Mouse (Mus musculus): ENCODE measurements around the gene Bet1l. TPM values are rescaled to one million over a fixed set of nuclear protein-coding genes. Genes with fewer than 3 reads are reported as not detected.

Gene Bet1l
- polyA plus RNA-seq, 1 experiment from 2014 or later, result 47.5 TPM

GRCm38 (mm10) chr7:140839556-140839955 lies 17.8 kb downstream of the Bet1l start:
- no peaks in the 10 kb centered on the region for H3K4me1 ChIP-seq (ENCODE audit: control insufficient read depth, insufficient read depth, low read depth, low read length)
- H3K9me3 ChIP-seq (ENCODE audit: control insufficient read depth, low read length), result no peaks in the 10 kb centered on the region
- H3K9ac ChIP-seq (ENCODE audit: low read depth, low read length), result no peak overlapping the region
- 0 out of 2 replicates have a peak, but pooled peaks cover 6% of the 10 kb centered on the region for H3K27me3 ChIP-seq (replicated peaks; ENCODE audit: control insufficient read depth, insufficient read depth, low read length)
- no peak overlapping the region for H3K4me3 ChIP-seq (ENCODE audit: low read length)
- no peak overlapping the region for H3K27ac ChIP-seq (ENCODE audit: low read depth, low read length)
- H3K36me3 ChIP-seq (ENCODE audit: control insufficient read depth, insufficient read depth, low read length), result no peaks in the 10 kb centered on the region
- WGBS, result 66% methylated on average over 5 of the region's 5 CpGs
- no peak for ATAC-seq
- H3K4me2 ChIP-seq (ENCODE audit: low read length), result no peak overlapping the region

DNA sequence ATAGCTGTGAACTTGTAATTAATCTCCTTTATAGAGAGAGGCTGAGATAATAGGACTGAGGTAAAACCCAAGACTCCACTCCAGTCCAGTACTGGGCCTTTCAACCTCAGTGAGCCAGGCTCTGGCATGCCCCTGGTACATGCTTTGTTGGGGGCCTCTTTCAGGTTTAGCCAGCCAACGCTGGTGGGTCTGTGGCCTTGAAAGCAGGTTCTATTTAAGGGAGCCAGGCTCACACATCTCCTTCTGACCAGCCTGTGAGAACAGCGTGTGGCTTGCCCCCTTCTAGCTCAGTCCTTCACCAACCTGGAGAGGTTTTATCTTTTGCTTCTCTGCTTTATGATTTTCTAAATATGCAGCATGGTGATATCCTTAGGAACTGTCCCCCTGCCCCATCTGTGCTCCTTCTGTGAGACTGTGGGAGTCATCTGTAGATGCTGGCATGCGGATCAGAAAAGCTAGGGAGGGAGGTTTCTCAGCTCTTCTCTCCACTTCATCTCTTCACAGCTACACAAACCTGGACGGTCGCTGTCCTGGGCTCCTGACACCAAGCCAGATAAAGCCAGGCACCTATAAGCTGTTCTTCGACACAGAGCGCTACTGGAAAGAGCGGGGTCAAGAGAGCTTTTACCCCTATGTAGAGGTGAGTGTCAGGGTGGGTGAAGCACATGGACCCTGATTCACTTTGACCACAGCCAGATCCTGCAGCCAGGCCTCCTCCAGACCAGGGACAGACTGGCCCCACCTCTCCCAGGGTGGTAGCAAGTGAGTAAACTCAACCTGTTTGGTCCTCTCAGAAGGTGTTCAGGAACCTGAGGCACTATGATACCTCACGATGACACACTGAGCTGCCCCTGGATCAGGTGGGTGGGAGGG lies 20.9 kb downstream of the Bet1l start:
- H3K9me3 ChIP-seq (ENCODE audit: control insufficient read depth, low read length), result no peaks in the 10 kb centered on the region
- 85% methylated on average over 9 of the region's 9 CpGs for WGBS
- H3K27me3 ChIP-seq (replicated peaks; ENCODE audit: control insufficient read depth, insufficient read depth, low read length), result 0 out of 2 replicates have a peak, but pooled peaks cover 4% of the 10 kb centered on the region
- no peaks in the 10 kb centered on the region for H3K4me1 ChIP-seq (ENCODE audit: control insufficient read depth, insufficient read depth, low read depth, low read length)
- H3K4me3 ChIP-seq (ENCODE audit: low read length), result no peak overlapping the region
- H3K4me2 ChIP-seq (ENCODE audit: low read length), result no peak overlapping the region
- H3K36me3 ChIP-seq (ENCODE audit: control insufficient read depth, insufficient read depth, low read length), result no peaks in the 10 kb centered on the region
- H3K9ac ChIP-seq (ENCODE audit: low read depth, low read length), result no peak overlapping the region
- H3K27ac ChIP-seq (ENCODE audit: low read depth, low read length), result no peak overlapping the region
- no peak for ATAC-seq

GRCm38 (mm10) chr7:140835758-140836087 lies 21.7 kb downstream of the Bet1l start:
- H3K4me1 ChIP-seq (ENCODE audit: control insufficient read depth, insufficient read depth, low read depth, low read length), result no peaks in the 10 kb centered on the region
- WGBS, result 89% methylated on average over 2 of the region's 2 CpGs
- H3K4me3 ChIP-seq (ENCODE audit: low read length), result no peak overlapping the region
- no peaks in the 10 kb centered on the region for H3K9me3 ChIP-seq (ENCODE audit: control insufficient read depth, low read length)
- no peak overlapping the region for H3K4me2 ChIP-seq (ENCODE audit: low read length)
- no peaks in the 10 kb centered on the region for H3K27me3 ChIP-seq (replicated peaks; ENCODE audit: control insufficient read depth, insufficient read depth, low read length)
- H3K27ac ChIP-seq (ENCODE audit: low read depth, low read length), result no peak overlapping the region
- no peaks in the 10 kb centered on the region for H3K36me3 ChIP-seq (ENCODE audit: control insufficient read depth, insufficient read depth, low read length)
- no peak overlapping the region for H3K9ac ChIP-seq (ENCODE audit: low read depth, low read length)
- no peak for ATAC-seq

- Histone ChIP-seq H3K36me3 (ENCODE audit: control insufficient read depth, insufficient read depth, low read length) (no peaks in the 10 kb centered on the region), H3K27ac (ENCODE audit: low read depth, low read length) (no peak within 1 kb of the TSS), H3K4me3 (ENCODE audit: low read length) (no peak within 1 kb of the TSS), H3K4me2 (ENCODE audit: low read length) (no peak within 1 kb of the TSS), H3K9ac (ENCODE audit: low read depth, low read length) (no peak within 1 kb of the TSS), H3K27me3 (replicated peaks; ENCODE audit: control insufficient read depth, insufficient read depth, low read length) (no peaks in the 10 kb centered on the region), H3K9me3 (ENCODE audit: control insufficient read depth, low read length) (no peaks in the 10 kb centered on the region), H3K4me1 (ENCODE audit: control insufficient read depth, insufficient read depth, low read depth, low read length) (no peaks in the 10 kb centered on the region)
- 0 out of 2 replicates have a peak, but pooled peaks have one; percentile 27 for ATAC-seq
- WGBS, result 50% methylated on average over 20 of the region's 20 CpGs
These were observed 22.2 kb downstream of the Bet1l start, which contains the start of gene Urah for GRCm38 (mm10) chr7:140834968-140835757. Gene Urah, plus strand, starts transcription at chr7:140835018.

GRCm38 (mm10) chr7:140833341-140833740 lies 24.0 kb downstream of the Bet1l start:
- no peak overlapping the region for H3K9ac ChIP-seq (ENCODE audit: low read depth, low read length)
- no peak overlapping the region for H3K4me2 ChIP-seq (ENCODE audit: low read length)
- H3K4me3 ChIP-seq (ENCODE audit: low read length), result no peak overlapping the region
- ATAC-seq, result no peak
- H3K4me1 ChIP-seq (ENCODE audit: control insufficient read depth, insufficient read depth, low read depth, low read length), result no peaks in the 10 kb centered on the region
- H3K27ac ChIP-seq (ENCODE audit: low read depth, low read length), result no peak overlapping the region
- no peaks in the 10 kb centered on the region for H3K9me3 ChIP-seq (ENCODE audit: control insufficient read depth, low read length)
- WGBS, result 92% methylated on average over 4 of the region's 4 CpGs
- no peaks in the 10 kb centered on the region for H3K27me3 ChIP-seq (replicated peaks; ENCODE audit: control insufficient read depth, insufficient read depth, low read length)
- H3K36me3 ChIP-seq (ENCODE audit: control insufficient read depth, insufficient read depth, low read length), result no peaks in the 10 kb centered on the region

DNA sequence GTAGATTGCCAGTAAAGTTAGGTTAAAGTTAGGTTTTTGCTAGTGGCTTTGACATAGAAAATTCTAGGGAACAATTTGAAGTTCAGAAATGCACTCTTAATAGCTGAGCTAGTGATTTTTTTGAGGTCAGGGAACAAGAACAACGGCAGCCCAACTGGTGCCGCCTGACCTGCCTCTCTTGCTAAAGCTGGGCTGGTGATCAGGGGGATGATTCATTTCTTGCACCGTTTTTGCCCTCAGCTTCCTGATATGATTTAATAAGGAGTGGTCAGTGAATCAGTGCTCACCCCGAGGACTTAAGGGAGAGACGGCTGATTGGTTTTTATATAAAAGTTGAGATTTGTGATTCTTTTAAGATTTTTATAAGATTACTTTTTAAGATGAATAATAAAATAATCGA lies 25.9 kb downstream of the Bet1l start:
- no peak for ATAC-seq
- Histone ChIP-seq H3K4me1 (ENCODE audit: control insufficient read depth, insufficient read depth, low read depth, low read length) (no peaks in the 10 kb centered on the region), H3K36me3 (ENCODE audit: control insufficient read depth, insufficient read depth, low read length) (no peaks in the 10 kb centered on the region), H3K4me2 (ENCODE audit: low read length) (no peak overlapping the region), H3K27me3 (replicated peaks; ENCODE audit: control insufficient read depth, insufficient read depth, low read length) (no peaks in the 10 kb centered on the region), H3K9me3 (ENCODE audit: control insufficient read depth, low read length) (no peaks in the 10 kb centered on the region), H3K4me3 (ENCODE audit: low read length) (no peak overlapping the region), H3K9ac (ENCODE audit: low read depth, low read length) (no peak overlapping the region), H3K27ac (ENCODE audit: low read depth, low read length) (no peak overlapping the region)
- 71% methylated on average over 6 of the region's 6 CpGs for WGBS

DNA sequence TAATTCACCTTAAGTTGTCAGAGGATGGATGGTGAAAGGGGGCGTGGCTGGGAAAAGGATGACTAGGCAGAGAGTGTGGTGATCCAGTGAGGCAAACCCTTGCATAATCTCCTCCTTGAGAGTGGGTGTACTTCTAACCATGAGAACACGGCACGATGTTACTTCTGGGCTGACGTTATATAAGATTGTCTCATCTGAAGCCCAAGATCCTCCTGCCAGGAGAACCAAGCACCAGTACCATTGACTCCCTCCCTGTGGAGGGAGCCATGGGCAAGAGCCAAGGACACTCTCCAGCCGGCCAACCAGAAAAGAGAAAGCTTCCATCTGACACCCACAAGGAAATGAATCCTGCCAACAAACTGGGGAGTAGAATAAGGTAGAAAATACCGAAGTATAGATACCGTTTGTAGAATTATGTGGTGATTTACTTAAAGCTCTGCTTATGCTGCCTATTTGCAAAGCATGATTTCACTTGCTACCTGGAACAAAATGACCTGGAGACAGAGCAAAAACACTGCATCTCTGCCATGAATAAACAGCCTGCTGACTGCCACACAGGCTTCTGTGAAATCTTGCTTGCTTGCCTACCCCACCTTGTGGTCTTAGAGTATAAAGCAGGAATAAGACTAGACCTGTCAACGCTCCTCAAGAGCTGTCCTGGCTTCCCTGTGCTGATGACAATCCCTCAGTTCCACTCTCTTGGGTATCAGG lies 29.1 kb downstream of the Bet1l start:
- Histone ChIP-seq H3K4me3 (ENCODE audit: low read length) (no peak overlapping the region), H3K9ac (ENCODE audit: low read depth, low read length) (no peak overlapping the region), H3K27me3 (replicated peaks; ENCODE audit: control insufficient read depth, insufficient read depth, low read length) (no peaks in the 10 kb centered on the region), H3K4me1 (ENCODE audit: control insufficient read depth, insufficient read depth, low read depth, low read length) (no peaks in the 10 kb centered on the region), H3K36me3 (ENCODE audit: control insufficient read depth, insufficient read depth, low read length) (no peaks in the 10 kb centered on the region), H3K4me2 (ENCODE audit: low read length) (no peak overlapping the region), H3K9me3 (ENCODE audit: control insufficient read depth, low read length) (no peaks in the 10 kb centered on the region), H3K27ac (ENCODE audit: low read depth, low read length) (no peak overlapping the region)
- whole genome bisulfite sequencing, result 36% methylated on average over 8 of the region's 8 CpGs
- ATAC-seq, result peak; percentile 80; the same call in 1 of the 2 replicates

- no peak for ATAC-seq
- peaks cover 6% of the 10 kb centered on the region for H3K4me1 ChIP-seq (ENCODE audit: control insufficient read depth, insufficient read depth, low read depth, low read length)
- no peaks in the 10 kb centered on the region for H3K9me3 ChIP-seq (ENCODE audit: control insufficient read depth, low read length)
- H3K27ac ChIP-seq (ENCODE audit: low read depth, low read length), result no peak overlapping the region
- H3K4me2 ChIP-seq (ENCODE audit: low read length), result no peak overlapping the region
- H3K27me3 ChIP-seq (replicated peaks; ENCODE audit: control insufficient read depth, insufficient read depth, low read length), result no peaks in the 10 kb centered on the region
- WGBS, result 89% methylated on average over 4 of the region's 4 CpGs
- H3K9ac ChIP-seq (ENCODE audit: low read depth, low read length), result no peak overlapping the region
- H3K36me3 ChIP-seq (ENCODE audit: control insufficient read depth, insufficient read depth, low read length), result no peaks in the 10 kb centered on the region
- H3K4me3 ChIP-seq (ENCODE audit: low read length), result no peak overlapping the region
These were observed 34.6 kb downstream of the Bet1l start for GRCm38 (mm10) chr7:140822731-140823130.
